Mouse (Mus musculus) liver, adult 2 months (tissue): ENCODE results near the gene Kcnip2. TPM values are rescaled to one million over a fixed set of nuclear protein-coding genes. Genes with fewer than 3 reads are reported as not detected.
A peak's percentile ranks its signal among the peaks of the same experiment; 100 is the strongest.
"Not testable (repeated sequence)": the region's sequence is repeated elsewhere in the genome, so short reads cannot be mapped to it uniquely, and the experiment has no call there.

Source experiments
- DNase-seq: peaks from one replicate; pipeline ENCODE4 v3.0.0-alpha.2; 2011; ENCODE audit warnings: low read depth, low spot score; ENCODE audit errors: extremely low read depth
- H3K27ac ChIP-seq: fragments of 200-500 bp; replicated peaks from 2 replicates; pipeline ENCODE4 v1.5.1; 2012; ENCODE audit warnings: low read depth, mild to moderate bottlenecking, control low read depth, inconsistent platforms, low read length; ENCODE audit not compliant: insufficient read depth
- H3K27me3 ChIP-seq: fragments of 200-500 bp; 2 replicates; pipeline ENCODE4 v1.6.1; 2012; ENCODE audit warnings: mild to moderate bottlenecking, moderate library complexity, low read length, inconsistent platforms; ENCODE audit not compliant: control insufficient read depth, insufficient read depth
- H3K36me3 ChIP-seq: fragments of 200-500 bp; 2 replicates; pipeline ENCODE4 v1.6.1; 2012; ENCODE audit warnings: low read length, inconsistent platforms; ENCODE audit not compliant: control insufficient read depth, insufficient read depth
- H3K4me1 ChIP-seq: fragments of 200-500 bp; 2 replicates; pipeline ENCODE4 v1.6.1; 2011; ENCODE audit warnings: low read length; ENCODE audit not compliant: control insufficient read depth, insufficient read depth
- H3K4me3 ChIP-seq: fragments of 200-500 bp; 2 replicates; pipeline ENCODE4 v1.5.1; 2011; ENCODE audit warnings: low read depth, mild to moderate bottlenecking, control low read depth, low read length, moderate library complexity; ENCODE audit not compliant: insufficient read depth
- H3K79me2 ChIP-seq: fragments of 200-500 bp; 2 replicates; pipeline ENCODE4 v1.6.1; 2012; ENCODE audit warnings: inconsistent platforms, mild to moderate bottlenecking, low read length, moderate library complexity; ENCODE audit not compliant: control insufficient read depth, insufficient read depth
- H3K9ac ChIP-seq: fragments of 200-500 bp; 2 replicates; pipeline ENCODE4 v1.6.1; 2012; ENCODE audit warnings: low read depth, mild to moderate bottlenecking, control low read depth, inconsistent platforms, low read length
- CTCF ChIP-seq: fragments of 200-500 bp; IDR thresholded peaks from 2 replicates; pipeline ENCODE4 v1.5.1; 2011; ENCODE audit warnings: low read depth, low read length, control low read depth
- POLR2A ChIP-seq: fragments of 200-500 bp; IDR thresholded peaks from 2 replicates; pipeline ENCODE4 v1.6.1; 2011; ENCODE audit warnings: low read length, control low read depth; ENCODE audit not compliant: insufficient read depth; ENCODE audit errors: extremely low read depth
- WGBS: fragments of 180-500 bp; shearing (Covaris S2); methylation state at CpG from one replicate; pipeline ENCODE4 v1.1.7; 2018; 5-methylcytosine and 5-hydroxymethylcytosine counted together
- polyA plus RNA-seq: library from polyadenylated mRNA; depleted of rRNA; stranded (reverse); fragments of >200 nt; gene quantifications from 2 replicates; pipeline ENCODE4 v1.2.3, GENCODE M21; 2012
- total RNA-seq: library from RNA; depleted of rRNA; stranded (reverse); fragments of >200 nt; gene quantifications from 2 replicates; pipeline ENCODE4 v1.2.3, GENCODE M21; 2014

Gene Kcnip2
- total and polyA plus RNA-seq, 2 experiments = 0.02 TPM; not detected in 1

- H3K4me1 ChIP-seq = no peaks in the 10 kb centered on the region
- H3K4me3 ChIP-seq = no peak overlapping the region
- H3K27me3 ChIP-seq = no peaks in the 10 kb centered on the region
Observed at GRCm38 (mm10) chr19:45807732-45808131, 8.1 kb downstream of the Kcnip2 start.

GRCm38 (mm10) chr19:45805817-45806216, 10.0 kb downstream of the Kcnip2 start:
- WGBS = 90% methylated on average over 6 of the region's 6 CpGs
- not testable (repeated sequence) for DNase-seq, H3K9ac ChIP-seq, H3K36me3 ChIP-seq, H3K4me3 ChIP-seq, H3K27ac ChIP-seq, H3K79me2 ChIP-seq, H3K4me1 ChIP-seq, H3K27me3 ChIP-seq

More at GRCm38 (mm10) chr19:45807732-45808131, 8.1 kb downstream of the Kcnip2 start:
- no peak for TF ChIP-seq POLR2A
- TF ChIP-seq CTCF = no peak
- no peak for DNase-seq
- Histone ChIP-seq H3K27ac (no peak overlapping the region), H3K36me3 (no peaks in the 10 kb centered on the region), H3K9ac (no peak overlapping the region), H3K79me2 (no peaks in the 10 kb centered on the region)
- WGBS = 93% methylated on average over 4 of the region's 4 CpGs

GRCm38 (mm10) chr19:45804593-45805368, 11.1 kb downstream of the Kcnip2 start:
- 32% methylated on average over 12 of the region's 12 CpGs for WGBS
- no peaks in the 10 kb centered on the region for H3K79me2 ChIP-seq
- H3K27ac ChIP-seq = no peak overlapping the region
- H3K9ac ChIP-seq = no peak overlapping the region
- peak; percentile 39 for DNase-seq
- TF ChIP-seq POLR2A (no peak), CTCF (peak; percentile 70)
- no peaks in the 10 kb centered on the region for H3K36me3 ChIP-seq
- no peaks in the 10 kb centered on the region for H3K4me1 ChIP-seq
- no peak overlapping the region for H3K4me3 ChIP-seq
- no peaks in the 10 kb centered on the region for H3K27me3 ChIP-seq

- no peak overlapping the region for H3K4me3 ChIP-seq
- no peaks in the 10 kb centered on the region for H3K4me1 ChIP-seq
- WGBS = 48% methylated on average over 4 of the region's 4 CpGs
Observed at GRCm38 (mm10) chr19:45803408-45803807, 12.5 kb downstream of the Kcnip2 start.

GRCm38 (mm10) chr19:45802702-45803101, 13.2 kb downstream of the Kcnip2 start:
- DNase-seq = no peak
- Histone ChIP-seq H3K27me3 (no peaks in the 10 kb centered on the region), H3K79me2 (no peaks in the 10 kb centered on the region), H3K9ac (no peak overlapping the region), H3K4me1 (no peaks in the 10 kb centered on the region), H3K27ac (no peak overlapping the region), H3K4me3 (no peak overlapping the region), H3K36me3 (no peaks in the 10 kb centered on the region)
- TF ChIP-seq CTCF (no peak), POLR2A (no peak)
- WGBS = 78% methylated on average over 4 of the region's 4 CpGs

More at GRCm38 (mm10) chr19:45803408-45803807, 12.5 kb downstream of the Kcnip2 start:
- Histone ChIP-seq H3K9ac (no peak overlapping the region), H3K79me2 (no peaks in the 10 kb centered on the region), H3K27me3 (no peaks in the 10 kb centered on the region), H3K27ac (no peak overlapping the region), H3K36me3 (no peaks in the 10 kb centered on the region)
- TF ChIP-seq CTCF (no peak), POLR2A (no peak)
- no peak for DNase-seq

- H3K4me1 ChIP-seq = no peaks in the 10 kb centered on the region
- H3K79me2 ChIP-seq = no peaks in the 10 kb centered on the region
- no peak overlapping the region for H3K9ac ChIP-seq
- no peak for TF ChIP-seq POLR2A
- no peak for TF ChIP-seq CTCF
- WGBS = 89% methylated on average over 15 of the region's 15 CpGs
- no peaks in the 10 kb centered on the region for H3K36me3 ChIP-seq
- H3K27ac ChIP-seq = no peak overlapping the region
- no peak for DNase-seq
- H3K27me3 ChIP-seq = no peaks in the 10 kb centered on the region; the same call in 1 of the 2 replicates
- no peak overlapping the region for H3K4me3 ChIP-seq
Observed at GRCm38 (mm10) chr19:45796879-45797278, 19.0 kb downstream of the Kcnip2 start.
